Mouse (Mus musculus): Measurements from ENCODE around the gene Dgkg.

GRCm38 (mm10) chr16:22642953-22643352, 14.1 kb downstream of the Dgkg start:
- TF ChIP-seq CTCF (IDR thresholded peaks at IDR 0.05; ENCODE audit: borderline replicate concordance, insufficient read depth, low read depth, low read length) = no peak
- TF ChIP-seq POLR2A (IDR thresholded peaks at IDR 0.05; ENCODE audit: borderline replicate concordance, insufficient read depth, low read length) = no peak

Data from cerebellum, adult 2 months (tissue).